Mouse (Mus musculus): Measurements from ENCODE around the gene Cpm.

GRCm38 (mm10) chr10:117604624-117605282 is 24.5 kb upstream of the Cpm start:
- TF ChIP-seq EP300 (IDR thresholded peaks at IDR 0.05; ENCODE audit: low read depth) (no peak), CTCF (IDR thresholded peaks at IDR 0.05; ENCODE audit: low read depth) (no peak)

Data from liver, embryonic 14.5 days (tissue).